Mouse (Mus musculus): ENCODE results near the gene Cnnm4. TPM values are rescaled to one million over a fixed set of nuclear protein-coding genes. Genes with fewer than 3 reads are reported as not detected.

The Cnnm4 gene
- 10.7 and 17.9 TPM in 2 replicates for total RNA-seq (2012; rRNA removed)

DNA sequence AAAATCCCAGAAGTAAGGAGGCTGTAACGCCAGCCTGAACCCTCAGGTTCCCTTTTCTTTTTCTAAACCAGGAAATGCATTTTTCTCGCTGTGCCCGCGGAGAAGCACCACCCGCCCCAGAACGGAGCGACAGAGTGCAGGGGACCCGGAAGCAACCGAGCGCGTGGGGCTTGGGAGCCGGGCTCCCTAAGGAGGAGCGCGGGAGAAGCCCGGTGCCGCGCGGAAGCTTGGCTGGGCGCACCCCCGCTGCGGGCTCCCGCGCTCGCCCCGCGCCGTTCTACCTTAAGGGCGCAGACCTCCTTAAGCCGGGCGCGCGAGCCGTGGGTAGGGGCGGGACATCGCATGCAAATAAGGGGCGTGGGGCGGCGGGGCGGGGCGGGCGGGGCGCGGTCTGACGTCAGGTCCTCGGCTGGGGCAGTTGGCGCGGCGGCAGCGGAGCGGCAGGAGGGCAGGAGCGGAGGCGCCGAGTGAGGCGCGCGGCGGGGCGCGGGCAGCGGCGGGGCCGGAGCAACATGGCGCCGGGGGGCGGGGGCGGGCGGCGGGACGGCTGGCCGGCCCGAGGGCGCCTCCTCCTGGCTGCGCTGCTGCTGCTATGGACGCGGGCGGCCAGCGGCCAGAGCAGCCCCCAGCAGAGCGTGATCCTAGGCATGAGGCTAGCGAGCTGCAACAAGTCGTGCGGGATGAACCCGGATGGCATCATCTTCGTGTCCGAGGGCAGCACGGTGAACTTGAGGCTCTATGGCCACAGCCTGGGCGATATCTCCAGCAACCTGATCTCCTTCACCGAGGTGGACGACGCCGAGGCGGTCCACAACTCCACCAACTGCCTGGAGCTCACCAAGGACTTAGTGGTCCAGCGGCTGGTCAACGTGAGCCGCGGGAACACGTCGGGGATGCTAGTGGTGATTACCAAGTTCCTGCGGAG, at the start of gene Cnnm4:
TSS of gene Cnnm4 (plus strand) at position 440 of the 925 bp plus-strand sequence.
- Histone ChIP-seq H3K4me3 (ENCODE audit: insufficient read depth in 1 of 2, low read depth in 1 of 2, low read length in 2 of 2, poor library complexity in 1 of 2, severe bottlenecking in 1 of 2) (peak within 1 kb of the TSS; percentile 90), H3K9ac (ENCODE audit: insufficient read depth, low read depth, low read length, poor library complexity, severe bottlenecking) (peak within 1 kb of the TSS; percentile 77), H3K4me1 (ENCODE audit: control insufficient read depth in 2 of 2, insufficient read depth in 2 of 2, low read length in 2 of 2, poor library complexity in 1 of 2) (peaks cover 4% of the 10 kb centered on the region in 2 experiments; a peak in 1 of 4 replicates), H3K27ac (ENCODE audit: insufficient read depth, low read depth, low read length, poor library complexity, severe bottlenecking) (no peak within 1 kb of the TSS), H3K36me3 (ENCODE audit: control insufficient read depth, insufficient read depth, low read length, poor library complexity, severe bottlenecking) (no peaks in the 10 kb centered on the region), H3K9me3 (ENCODE audit: control insufficient read depth, insufficient read depth, low read depth, low read length) (no peaks in the 10 kb centered on the region)
- TF ChIP-seq ZNF384 (IDR thresholded peaks at IDR 0.05; ENCODE audit: low read depth, low read length) (no peak), HCFC1 (IDR thresholded peaks at IDR 0.05; ENCODE audit: borderline replicate concordance, insufficient read depth, low read length) (0 out of 2 replicates have a peak, but pooled peaks have one; percentile 28)
- in situ Hi-C loops (cut with MboI; ENCODE audit: low sequenced_read_pairs in 2 of 2, unreplicated experiment in 2 of 2), result no loop called here
- peak; percentile 63 for DNase-seq (ENCODE audit: low read depth, low spot score)

DNA sequence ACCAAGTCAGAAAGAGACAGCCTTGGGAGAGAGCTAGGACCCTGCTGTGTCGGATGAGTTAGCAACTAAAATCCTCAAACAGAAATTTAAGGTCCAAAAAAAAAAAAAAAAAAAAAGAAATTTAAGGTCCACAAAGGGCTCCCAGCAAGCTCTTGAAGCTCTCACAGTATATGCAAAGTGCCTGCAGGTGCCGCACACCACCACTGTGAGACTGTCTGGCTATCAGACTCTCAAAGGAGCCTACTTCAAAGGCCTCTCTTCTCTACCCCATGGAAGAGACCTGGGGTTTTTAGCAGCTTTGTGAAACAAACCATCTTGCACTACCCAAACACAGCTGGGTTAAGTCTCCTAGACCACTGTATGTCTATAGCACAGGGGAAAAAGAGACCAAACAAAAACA, 41.9 kb upstream of the Cnnm4 start:
- no peaks in the 10 kb centered on the region for H3K9me3 ChIP-seq (ENCODE audit: control insufficient read depth, insufficient read depth, low read depth, low read length)
- DNase-seq (ENCODE audit: low read depth, low spot score), result no peak
- in situ Hi-C loops (cut with MboI; ENCODE audit: low sequenced_read_pairs in 2 of 2, unreplicated experiment in 2 of 2), result no loop called here
- no peaks in the 10 kb centered on the region for H3K4me1 ChIP-seq (ENCODE audit: control insufficient read depth in 2 of 2, insufficient read depth in 2 of 2, low read length in 2 of 2, poor library complexity in 1 of 2)
- no peak overlapping the region for H3K9ac ChIP-seq (ENCODE audit: insufficient read depth, low read depth, low read length, poor library complexity, severe bottlenecking)
- H3K4me3 ChIP-seq (ENCODE audit: insufficient read depth in 1 of 2, low read depth in 1 of 2, low read length in 2 of 2, poor library complexity in 1 of 2, severe bottlenecking in 1 of 2), result no peak overlapping the region
- peaks cover 36% of the 10 kb centered on the region for H3K36me3 ChIP-seq (ENCODE audit: control insufficient read depth, insufficient read depth, low read length, poor library complexity, severe bottlenecking)
- TF ChIP-seq MAFK (IDR thresholded peaks at IDR 0.05; ENCODE audit: insufficient read depth, low read depth, low read length) (no peak), CHD2 (IDR thresholded peaks at IDR 0.05; ENCODE audit: low read depth, low read length) (no peak), HCFC1 (IDR thresholded peaks at IDR 0.05; ENCODE audit: borderline replicate concordance, insufficient read depth, low read length) (no peak), ZC3H11A (IDR thresholded peaks at IDR 0.05; ENCODE audit: borderline replicate concordance, low read depth, low read length) (no peak), ZNF384 (IDR thresholded peaks at IDR 0.05; ENCODE audit: low read depth, low read length) (no peak)
- no peak overlapping the region for H3K27ac ChIP-seq (ENCODE audit: insufficient read depth, low read depth, low read length, poor library complexity, severe bottlenecking)

DNA sequence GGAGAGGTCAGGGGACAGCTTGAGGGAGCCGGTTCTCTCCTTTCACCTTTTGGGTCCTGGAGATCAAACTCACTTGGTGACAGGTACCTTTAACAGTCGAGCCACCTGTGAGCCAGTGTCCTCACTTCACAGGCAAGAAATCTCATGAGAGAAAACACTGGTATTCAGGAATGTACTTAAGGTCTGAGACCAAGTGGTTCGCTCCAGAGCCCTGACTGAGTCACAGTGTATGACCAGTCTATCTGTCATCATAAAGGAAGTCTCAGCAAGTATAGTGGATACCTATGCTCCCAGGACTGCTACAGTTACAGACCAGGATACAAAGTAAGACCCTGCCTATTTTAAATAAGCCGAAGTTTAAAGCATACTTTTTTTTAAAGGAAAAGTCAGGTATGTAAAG, 38.4 kb upstream of the Cnnm4 start:
- TF ChIP-seq HCFC1 (IDR thresholded peaks at IDR 0.05; ENCODE audit: borderline replicate concordance, insufficient read depth, low read length) (no peak), MAFK (IDR thresholded peaks at IDR 0.05; ENCODE audit: insufficient read depth, low read depth, low read length) (no peak), CHD2 (IDR thresholded peaks at IDR 0.05; ENCODE audit: low read depth, low read length) (no peak), ZC3H11A (IDR thresholded peaks at IDR 0.05; ENCODE audit: borderline replicate concordance, low read depth, low read length) (no peak), ZNF384 (IDR thresholded peaks at IDR 0.05; ENCODE audit: low read depth, low read length) (no peak)
- Histone ChIP-seq H3K4me3 (ENCODE audit: insufficient read depth in 1 of 2, low read depth in 1 of 2, low read length in 2 of 2, poor library complexity in 1 of 2, severe bottlenecking in 1 of 2) (no peak overlapping the region), H3K9ac (ENCODE audit: insufficient read depth, low read depth, low read length, poor library complexity, severe bottlenecking) (no peak overlapping the region), H3K9me3 (ENCODE audit: control insufficient read depth, insufficient read depth, low read depth, low read length) (no peaks in the 10 kb centered on the region), H3K4me1 (ENCODE audit: control insufficient read depth in 2 of 2, insufficient read depth in 2 of 2, low read length in 2 of 2, poor library complexity in 1 of 2) (no peaks in the 10 kb centered on the region), H3K36me3 (ENCODE audit: control insufficient read depth, insufficient read depth, low read length, poor library complexity, severe bottlenecking) (peaks cover 28% of the 10 kb centered on the region), H3K27ac (ENCODE audit: insufficient read depth, low read depth, low read length, poor library complexity, severe bottlenecking) (no peak overlapping the region)
- DNase-seq (ENCODE audit: low read depth, low spot score), result no peak
- in situ Hi-C loops (cut with MboI; ENCODE audit: low sequenced_read_pairs in 2 of 2, unreplicated experiment in 2 of 2), result no loop called here

DNA sequence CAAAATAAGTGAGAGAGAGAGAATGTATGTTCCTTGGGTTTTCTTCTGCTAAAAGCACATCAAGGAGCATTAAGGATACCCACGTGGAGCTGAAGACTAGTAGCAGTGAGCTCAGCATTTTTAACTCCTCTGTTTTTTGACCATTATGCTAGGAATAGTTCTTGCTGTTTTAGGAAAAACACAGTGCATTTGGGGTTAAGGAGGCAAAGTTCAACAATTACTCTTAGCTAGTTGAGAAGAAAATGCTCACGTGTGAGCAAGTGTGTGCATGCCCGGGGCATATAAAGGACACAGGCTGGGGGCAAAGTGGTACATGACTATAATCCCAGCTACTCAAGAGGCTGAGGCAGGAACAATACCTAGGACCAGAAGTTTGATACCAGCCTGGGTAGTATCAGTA, 37.8 kb upstream of the Cnnm4 start:
- in situ Hi-C loops (cut with MboI; ENCODE audit: low sequenced_read_pairs in 2 of 2, unreplicated experiment in 2 of 2), result no loop called here

More for the DNA sequence above, 37.8 kb upstream of the Cnnm4 start:
- no peak overlapping the region for H3K4me3 ChIP-seq (ENCODE audit: insufficient read depth in 1 of 2, low read depth in 1 of 2, low read length in 2 of 2, poor library complexity in 1 of 2, severe bottlenecking in 1 of 2)
- H3K4me1 ChIP-seq (ENCODE audit: control insufficient read depth in 2 of 2, insufficient read depth in 2 of 2, low read length in 2 of 2, poor library complexity in 1 of 2), result no peaks in the 10 kb centered on the region
- H3K9ac ChIP-seq (ENCODE audit: insufficient read depth, low read depth, low read length, poor library complexity, severe bottlenecking), result no peak overlapping the region
- H3K36me3 ChIP-seq (ENCODE audit: control insufficient read depth, insufficient read depth, low read length, poor library complexity, severe bottlenecking), result peaks cover 24% of the 10 kb centered on the region
- DNase-seq (ENCODE audit: low read depth, low spot score), result no peak
- H3K9me3 ChIP-seq (ENCODE audit: control insufficient read depth, insufficient read depth, low read depth, low read length), result no peaks in the 10 kb centered on the region
- no peak overlapping the region for H3K27ac ChIP-seq (ENCODE audit: insufficient read depth, low read depth, low read length, poor library complexity, severe bottlenecking)
- TF ChIP-seq ZNF384 (IDR thresholded peaks at IDR 0.05; ENCODE audit: low read depth, low read length) (no peak), HCFC1 (IDR thresholded peaks at IDR 0.05; ENCODE audit: borderline replicate concordance, insufficient read depth, low read length) (no peak), ZC3H11A (IDR thresholded peaks at IDR 0.05; ENCODE audit: borderline replicate concordance, low read depth, low read length) (no peak), MAFK (IDR thresholded peaks at IDR 0.05; ENCODE audit: insufficient read depth, low read depth, low read length) (no peak), CHD2 (IDR thresholded peaks at IDR 0.05; ENCODE audit: low read depth, low read length) (no peak)

All from ES-E14 (cell line).